Mouse (Mus musculus) hindbrain, embryonic 15.5 days (tissue): ENCODE results near the gene Anks1b. TPM values are rescaled to one million over a fixed set of nuclear protein-coding genes. Genes with fewer than 3 reads are reported as not detected.

ENCODE experiments used
- ATAC-seq: fragments of 200-750 bp; cut with Nextera tagmentation; 2 replicates; pipeline ENCODE4 v1.8.0; 2017; ENCODE audit warnings: low read depth, moderate number of reproducible peaks, moderate TSS enrichment; ENCODE audit not compliant: low FRiP score
- H3K27ac ChIP-seq: fragments of 300-500 bp; sonication (generic); replicated peaks from 2 replicates; pipeline ENCODE4 v1.5.1; 2015; ENCODE audit warnings: mild to moderate bottlenecking, inconsistent platforms
- H3K27me3 ChIP-seq: fragments of 300-500 bp; sonication (generic); 2 replicates; pipeline ENCODE4 v1.6.1; 2015; ENCODE audit warnings: control low read depth, inconsistent platforms
- H3K36me3 ChIP-seq: fragments of 300-500 bp; sonication (generic); 2 replicates; pipeline ENCODE4 v1.6.1; 2015; ENCODE audit warnings: control low read depth, inconsistent platforms
- H3K4me1 ChIP-seq: fragments of 300-500 bp; sonication (generic); replicated peaks from 2 replicates; pipeline ENCODE4 v1.6.1; 2015; ENCODE audit warnings: control low read depth, inconsistent platforms
- H3K4me2 ChIP-seq: fragments of 300-500 bp; sonication (generic); 2 replicates; pipeline ENCODE4 v1.6.1; 2015; ENCODE audit warnings: moderate library complexity, mild to moderate bottlenecking, inconsistent platforms
- H3K4me3 ChIP-seq: fragments of 300-500 bp; sonication (generic); 2 replicates; pipeline ENCODE4 v1.5.1; 2015; ENCODE audit warnings: mild to moderate bottlenecking, inconsistent platforms
- H3K9ac ChIP-seq: fragments of 300-500 bp; sonication (generic); 2 replicates; pipeline ENCODE4 v1.6.1; 2015; ENCODE audit warnings: inconsistent platforms
- H3K9me3 ChIP-seq: fragments of 300-500 bp; sonication (generic); 2 replicates; pipeline ENCODE4 v1.6.1; 2016; ENCODE audit warnings: control low read depth, inconsistent platforms
- WGBS: fragments of 180-500 bp; shearing (Covaris S2); methylation state at CpG from one replicate; pipeline ENCODE4 v1.1.7; 2015; 5-methylcytosine and 5-hydroxymethylcytosine counted together
- polyA plus RNA-seq: library from polyadenylated mRNA; unstranded; fragments of >200 nt; fragmentation: Nextera tagmentation; extraction: Ambion mirVana; gene quantifications from 2 replicates; pipeline ENCODE4 v1.2.1, GENCODE M21; 2015

Gene Anks1b
- polyA plus RNA-seq, 1 experiment from 2014 or later = 85.2 TPM

DNA sequence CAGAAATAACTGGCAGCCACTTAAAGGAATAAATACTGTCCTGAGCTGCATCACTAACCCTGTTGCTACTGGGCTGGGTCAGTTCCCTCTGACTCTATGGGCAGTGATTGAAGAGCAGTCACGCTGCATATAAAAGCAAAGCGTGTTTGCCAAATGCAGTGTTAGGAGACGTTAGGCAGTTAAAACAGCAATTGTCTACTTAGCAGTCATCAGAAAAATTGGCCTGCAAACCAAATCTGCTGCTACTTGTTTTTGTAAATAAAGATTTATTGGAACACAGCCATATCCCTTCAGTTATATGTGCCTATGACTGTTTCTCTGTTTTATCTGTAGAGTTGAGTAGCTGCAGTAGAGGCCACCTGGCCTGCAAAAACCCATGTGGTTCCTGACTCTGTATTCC is 347.2 kb downstream of the Anks1b start:
- 68% methylated on average over 3 of the region's 3 CpGs for WGBS
- no peak for ATAC-seq
- Histone ChIP-seq H3K4me3 (no peak overlapping the region), H3K4me1 (no peaks in the 10 kb centered on the region), H3K4me2 (no peak overlapping the region), H3K27ac (no peak overlapping the region), H3K9me3 (no peaks in the 10 kb centered on the region), H3K36me3 (no peaks in the 10 kb centered on the region), H3K27me3 (no peaks in the 10 kb centered on the region), H3K9ac (no peak overlapping the region)

DNA sequence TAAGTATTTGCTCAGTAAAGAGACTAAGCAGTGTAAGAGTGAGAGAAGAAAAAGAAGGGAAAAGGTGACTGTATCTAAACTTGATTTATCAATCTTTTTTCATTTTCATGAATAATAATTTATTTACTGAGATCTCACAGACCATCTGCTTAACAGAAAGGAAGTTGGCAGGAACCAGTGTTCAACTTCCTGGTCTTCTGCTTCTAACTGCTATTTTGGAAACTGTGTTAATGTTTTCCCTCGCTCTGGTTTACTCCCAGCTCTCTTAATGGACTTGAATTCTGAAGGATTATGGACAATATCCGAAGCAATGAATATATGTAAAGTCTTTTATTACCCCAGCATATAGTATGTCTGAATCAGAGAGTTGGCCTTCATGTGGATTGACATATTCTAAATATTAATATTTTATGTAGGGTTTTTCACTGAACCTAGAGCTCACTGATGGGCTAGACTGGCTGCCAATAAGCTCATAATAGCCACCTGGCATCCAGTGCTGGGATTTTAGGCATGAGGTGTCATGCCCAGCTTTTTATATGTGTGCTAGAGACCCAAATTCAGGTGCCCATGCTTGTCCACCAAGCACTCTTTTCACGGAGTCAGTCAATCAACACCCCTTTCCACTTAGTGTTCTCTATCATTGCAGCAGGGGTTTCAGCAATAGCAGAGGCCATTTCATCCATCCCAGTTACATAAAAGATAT is 349.6 kb downstream of the Anks1b start:
- H3K27ac ChIP-seq = no peak overlapping the region
- H3K4me2 ChIP-seq = no peak overlapping the region
- no peaks in the 10 kb centered on the region for H3K4me1 ChIP-seq
- no peak overlapping the region for H3K9ac ChIP-seq
- H3K27me3 ChIP-seq = no peaks in the 10 kb centered on the region
- H3K9me3 ChIP-seq = no peaks in the 10 kb centered on the region
- WGBS = 87% methylated on average over 3 of the region's 3 CpGs
- H3K4me3 ChIP-seq = no peak overlapping the region
- ATAC-seq = no peak
- no peaks in the 10 kb centered on the region for H3K36me3 ChIP-seq

DNA sequence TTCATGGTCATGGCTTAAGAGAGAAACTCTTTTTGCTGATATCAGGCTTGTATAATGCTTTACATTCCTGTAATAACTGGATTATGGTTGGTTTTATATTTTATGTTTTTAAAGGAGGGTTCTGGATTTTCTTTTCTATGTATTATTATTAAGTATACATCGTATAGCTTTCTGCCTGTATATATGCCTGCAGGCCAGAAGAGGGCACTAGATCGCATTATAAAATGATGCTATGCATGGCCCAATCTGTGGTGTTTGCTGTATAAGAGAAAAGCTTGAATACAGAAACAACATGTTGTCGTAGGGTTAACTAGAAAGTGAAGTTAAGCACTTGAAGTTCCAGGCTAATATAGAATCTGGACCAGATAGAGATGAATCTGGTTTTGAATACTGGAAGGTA is 362.0 kb downstream of the Anks1b start:
- no peak overlapping the region for H3K27ac ChIP-seq
- no peak overlapping the region for H3K4me3 ChIP-seq
- ATAC-seq = no peak
- no peak overlapping the region for H3K9ac ChIP-seq
- H3K4me2 ChIP-seq = no peak overlapping the region
- WGBS = 75% methylated on average over 3 of the region's 3 CpGs
- no peaks in the 10 kb centered on the region for H3K9me3 ChIP-seq
- H3K36me3 ChIP-seq = no peaks in the 10 kb centered on the region
- H3K4me1 ChIP-seq = no peaks in the 10 kb centered on the region
- H3K27me3 ChIP-seq = no peaks in the 10 kb centered on the region

DNA sequence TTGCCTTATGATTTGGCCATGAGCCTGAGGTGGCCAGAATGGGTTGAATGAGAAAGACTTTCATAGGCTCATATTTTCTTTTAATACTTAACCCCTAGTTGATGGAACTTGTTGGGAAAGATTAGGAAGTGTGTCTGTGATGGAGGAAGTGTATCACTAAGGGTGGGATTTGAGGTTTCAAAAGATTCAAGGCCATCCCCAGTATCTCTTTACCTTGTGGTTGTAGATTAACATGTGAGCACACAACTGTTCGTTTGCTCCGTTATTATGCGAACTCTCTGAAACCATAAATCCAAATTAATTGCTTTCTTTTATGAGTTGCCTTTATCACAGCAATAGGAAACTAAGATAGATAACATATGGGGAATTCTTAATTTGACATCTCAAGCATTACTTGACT is 364.0 kb downstream of the Anks1b start:
- Histone ChIP-seq H3K27ac (no peak overlapping the region), H3K9ac (no peak overlapping the region), H3K4me3 (no peak overlapping the region), H3K27me3 (no peaks in the 10 kb centered on the region), H3K36me3 (no peaks in the 10 kb centered on the region), H3K9me3 (no peaks in the 10 kb centered on the region), H3K4me2 (no peak overlapping the region), H3K4me1 (no peaks in the 10 kb centered on the region)
- ATAC-seq = no peak
- 85% methylated on average over 3 of the region's 3 CpGs for WGBS

DNA sequence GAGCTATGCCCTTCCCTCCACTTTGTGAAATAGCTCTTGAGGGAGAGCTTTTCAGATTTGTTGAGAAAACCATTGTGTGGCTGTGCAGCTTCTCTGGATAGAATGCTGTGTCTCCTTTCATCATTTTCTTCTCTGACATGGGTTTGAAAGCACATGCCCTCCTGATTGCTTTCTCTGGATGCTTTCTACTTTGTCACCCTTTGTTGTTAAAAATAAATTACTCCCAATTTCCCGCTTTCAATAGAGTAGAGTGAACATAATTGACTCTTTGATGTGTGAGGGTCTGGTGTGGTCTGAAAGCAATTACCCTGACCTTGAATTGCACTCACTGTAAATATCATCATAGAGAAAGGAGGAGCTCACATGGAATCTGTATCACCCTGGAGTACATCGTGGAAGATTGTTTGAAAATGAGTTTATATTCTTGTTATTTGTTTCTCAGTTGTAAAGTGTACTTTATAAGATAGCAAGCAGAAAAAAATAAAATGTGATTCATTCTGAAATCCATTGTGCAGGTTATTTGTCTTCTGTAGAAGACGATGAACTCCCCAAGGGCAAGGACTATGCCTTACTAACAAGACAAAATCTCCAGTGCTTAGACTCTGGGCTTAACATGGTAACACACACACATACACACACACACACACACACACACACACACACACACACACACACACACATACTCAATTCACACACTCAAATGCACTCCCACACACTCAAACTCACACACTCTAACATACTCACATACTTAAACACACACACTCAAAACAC is 385.8 kb downstream of the Anks1b start:
- H3K9ac ChIP-seq = no peak overlapping the region
- H3K9me3 ChIP-seq = no peaks in the 10 kb centered on the region
- H3K27ac ChIP-seq = no peak overlapping the region
- no peaks in the 10 kb centered on the region for H3K4me1 ChIP-seq
- H3K36me3 ChIP-seq = no peaks in the 10 kb centered on the region
- no peak overlapping the region for H3K4me2 ChIP-seq
- no peak overlapping the region for H3K4me3 ChIP-seq
- H3K27me3 ChIP-seq = no peaks in the 10 kb centered on the region
- no peak for ATAC-seq
- 32% methylated on average over 3 of the region's 3 CpGs for WGBS

DNA sequence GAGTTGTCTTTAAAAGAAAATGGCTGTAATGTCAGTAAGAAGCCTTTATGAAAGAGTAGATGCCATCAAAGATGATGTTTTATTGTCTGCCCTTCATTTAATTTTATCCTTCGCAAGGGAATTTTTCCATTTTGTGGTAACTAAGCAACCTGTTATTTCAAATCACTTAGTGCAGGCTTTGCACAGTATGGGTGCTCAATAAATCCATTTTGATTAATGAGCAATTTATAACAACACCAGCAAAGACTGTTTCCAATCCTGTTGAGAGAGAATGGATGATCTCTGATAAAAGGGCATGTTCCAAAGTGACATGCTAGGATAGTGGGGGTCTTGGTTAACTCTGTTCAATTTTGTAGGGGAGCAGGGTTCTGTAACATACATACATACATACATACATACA is 398.0 kb downstream of the Anks1b start:
- no peaks in the 10 kb centered on the region for H3K36me3 ChIP-seq
- 41% methylated on average over 1 of the region's 1 CpGs for WGBS
- H3K27ac ChIP-seq = no peak overlapping the region

DNA sequence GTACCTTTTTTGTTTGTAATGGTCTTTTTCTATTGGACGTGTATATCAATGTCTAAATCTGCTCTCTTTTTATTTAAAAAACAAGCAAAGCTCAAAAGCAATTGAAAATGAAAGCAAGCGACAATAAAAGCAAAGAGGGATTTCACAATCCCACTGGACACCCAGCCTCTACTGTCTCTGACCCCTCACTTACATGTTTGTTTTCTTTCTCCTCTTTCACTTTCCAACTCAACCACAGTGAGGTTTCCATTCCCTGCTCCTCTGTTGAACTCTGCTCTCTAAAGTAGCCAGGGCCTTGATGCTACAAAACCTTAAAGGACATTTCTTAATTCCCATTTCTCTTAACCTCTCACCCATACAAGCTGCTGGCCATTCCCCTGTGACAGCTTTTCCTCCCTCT is 400.0 kb downstream of the Anks1b start:
- 80% methylated on average over 2 of the region's 2 CpGs for WGBS
- Histone ChIP-seq H3K4me1 (0 out of 2 replicates have a peak, but pooled peaks cover 3% of the 10 kb centered on the region), H3K36me3 (no peaks in the 10 kb centered on the region), H3K27ac (no peak overlapping the region), H3K9ac (no peak overlapping the region), H3K4me2 (no peak overlapping the region), H3K9me3 (no peaks in the 10 kb centered on the region), H3K4me3 (no peak overlapping the region), H3K27me3 (no peaks in the 10 kb centered on the region)
- ATAC-seq = no peak

More for the DNA sequence above, 398.0 kb downstream of the Anks1b start:
- Histone ChIP-seq H3K4me3 (no peak overlapping the region), H3K4me1 (0 out of 2 replicates have a peak, but pooled peaks cover 3% of the 10 kb centered on the region), H3K27me3 (no peaks in the 10 kb centered on the region), H3K4me2 (no peak overlapping the region), H3K9me3 (no peaks in the 10 kb centered on the region), H3K9ac (no peak overlapping the region)
- ATAC-seq = 0 out of 2 replicates have a peak, but pooled peaks have one; percentile 48

DNA sequence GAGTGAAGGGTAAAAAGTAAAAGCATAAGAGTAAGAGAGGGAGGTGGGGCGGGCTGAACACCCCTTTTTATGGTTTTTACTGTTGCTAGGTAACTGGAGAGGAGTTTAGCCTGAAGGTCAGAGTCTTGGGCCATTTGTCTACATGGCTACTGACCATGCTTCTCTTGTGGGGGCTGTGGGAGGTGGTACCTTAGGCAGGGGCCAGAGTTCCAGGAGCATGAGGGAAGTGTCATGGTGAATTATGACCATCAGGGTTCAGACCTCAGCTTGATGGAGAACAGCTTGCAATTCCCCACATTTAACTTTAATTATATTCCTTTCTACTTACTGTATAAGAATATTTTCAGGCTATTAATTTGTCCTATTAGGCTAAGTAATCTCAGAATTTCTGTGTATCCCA is 413.3 kb downstream of the Anks1b start:
- ATAC-seq = no peak
- H3K27ac ChIP-seq = no peak overlapping the region
- WGBS = 79% methylated on average over 1 of the region's 1 CpGs

DNA sequence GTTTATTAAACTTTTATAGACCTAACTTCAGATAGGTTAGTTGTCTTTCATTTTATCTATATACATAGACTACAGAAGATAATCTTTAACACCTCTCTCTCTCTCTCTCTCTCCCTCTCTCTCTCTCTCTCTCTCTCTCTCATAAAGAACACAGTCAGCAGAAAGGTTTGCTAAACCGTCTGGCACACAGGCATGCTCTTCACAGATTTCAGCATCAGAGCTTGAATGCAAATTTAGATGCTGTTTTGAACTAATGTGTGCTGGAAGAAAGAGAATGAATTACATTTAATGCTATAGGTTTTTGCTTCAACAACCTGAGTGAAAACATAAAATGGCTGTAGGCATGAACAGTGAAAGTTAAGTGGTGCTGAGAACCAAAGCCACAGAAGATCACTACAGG is 429.9 kb downstream of the Anks1b start:
- Histone ChIP-seq H3K4me2 (no peak overlapping the region), H3K36me3 (no peaks in the 10 kb centered on the region), H3K9me3 (no peaks in the 10 kb centered on the region), H3K4me3 (no peak overlapping the region), H3K27me3 (no peaks in the 10 kb centered on the region), H3K4me1 (no peaks in the 10 kb centered on the region), H3K27ac (no peak overlapping the region), H3K9ac (no peak overlapping the region)
- 54% methylated on average over 1 of the region's 1 CpGs for WGBS
- no peak for ATAC-seq

More for the DNA sequence above, 413.3 kb downstream of the Anks1b start:
- no peaks in the 10 kb centered on the region for H3K4me1 ChIP-seq
- H3K9me3 ChIP-seq = no peaks in the 10 kb centered on the region
- H3K4me3 ChIP-seq = no peak overlapping the region
- no peak overlapping the region for H3K9ac ChIP-seq
- H3K36me3 ChIP-seq = no peaks in the 10 kb centered on the region
- no peak overlapping the region for H3K4me2 ChIP-seq
- H3K27me3 ChIP-seq = no peaks in the 10 kb centered on the region

DNA sequence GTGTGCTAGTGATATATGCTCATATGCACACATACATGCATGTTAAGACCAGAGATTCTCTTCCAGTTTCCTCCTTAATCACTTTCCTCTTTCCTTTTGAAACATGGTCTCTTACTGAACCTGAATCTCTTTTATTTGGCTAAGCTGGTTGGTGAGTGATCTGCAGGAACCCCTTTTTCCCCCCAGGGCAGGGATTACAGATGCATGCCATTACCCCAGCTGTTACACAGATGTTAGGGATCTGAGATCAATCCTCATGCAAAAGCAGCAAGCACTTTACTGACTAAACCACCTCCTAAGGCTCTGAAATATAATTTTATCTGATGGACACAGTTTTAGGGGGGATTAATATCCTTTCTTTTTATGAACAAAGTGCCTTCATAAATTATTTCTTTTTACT is 432.8 kb downstream of the Anks1b start:
- no peak overlapping the region for H3K27ac ChIP-seq
- H3K4me2 ChIP-seq = no peak overlapping the region
- H3K36me3 ChIP-seq = no peaks in the 10 kb centered on the region
- no peak overlapping the region for H3K9ac ChIP-seq
- no peak overlapping the region for H3K4me3 ChIP-seq
- no peaks in the 10 kb centered on the region for H3K9me3 ChIP-seq
- H3K27me3 ChIP-seq = no peaks in the 10 kb centered on the region
- no peak for ATAC-seq
- no peaks in the 10 kb centered on the region for H3K4me1 ChIP-seq

DNA sequence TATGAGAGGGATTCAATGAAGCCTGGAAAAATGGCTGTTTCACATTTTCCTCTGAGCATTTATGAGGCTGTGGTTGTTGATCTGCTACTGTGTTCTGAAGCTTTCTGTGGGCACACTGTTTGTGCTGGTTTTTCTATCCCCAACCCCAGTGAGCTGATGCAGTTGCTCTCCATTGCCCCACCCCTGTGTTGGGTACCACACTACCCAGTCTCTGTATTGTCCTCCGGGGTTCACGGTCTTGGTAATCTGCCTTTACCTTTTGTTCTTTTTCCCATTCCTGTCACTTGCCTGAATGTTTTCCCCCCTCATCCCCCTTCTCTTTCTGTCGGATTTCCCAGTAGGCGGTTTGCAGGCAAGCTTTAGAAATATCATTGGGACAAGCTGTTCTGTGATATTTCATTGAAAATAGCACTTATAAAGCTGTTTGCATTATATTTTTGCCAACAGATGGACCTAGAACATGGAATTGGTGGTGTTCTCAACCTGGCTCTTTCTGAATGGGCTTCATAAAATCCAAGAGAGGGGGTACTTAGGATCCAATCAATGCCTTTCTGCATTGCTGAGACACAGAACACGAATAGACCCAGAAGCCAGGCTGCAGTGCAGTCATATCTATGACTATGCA is 434.7 kb downstream of the Anks1b start:
- no peak for ATAC-seq
- no peak overlapping the region for H3K9ac ChIP-seq
- WGBS = 52% methylated on average over 5 of the region's 5 CpGs
- no peaks in the 10 kb centered on the region for H3K4me1 ChIP-seq
- H3K27ac ChIP-seq = 0 out of 2 replicates have a peak overlapping the region, but pooled peaks have one; percentile 0
- no peaks in the 10 kb centered on the region for H3K36me3 ChIP-seq
- no peak overlapping the region for H3K4me3 ChIP-seq
- H3K9me3 ChIP-seq = no peaks in the 10 kb centered on the region
- H3K27me3 ChIP-seq = no peaks in the 10 kb centered on the region
- no peak overlapping the region for H3K4me2 ChIP-seq

DNA sequence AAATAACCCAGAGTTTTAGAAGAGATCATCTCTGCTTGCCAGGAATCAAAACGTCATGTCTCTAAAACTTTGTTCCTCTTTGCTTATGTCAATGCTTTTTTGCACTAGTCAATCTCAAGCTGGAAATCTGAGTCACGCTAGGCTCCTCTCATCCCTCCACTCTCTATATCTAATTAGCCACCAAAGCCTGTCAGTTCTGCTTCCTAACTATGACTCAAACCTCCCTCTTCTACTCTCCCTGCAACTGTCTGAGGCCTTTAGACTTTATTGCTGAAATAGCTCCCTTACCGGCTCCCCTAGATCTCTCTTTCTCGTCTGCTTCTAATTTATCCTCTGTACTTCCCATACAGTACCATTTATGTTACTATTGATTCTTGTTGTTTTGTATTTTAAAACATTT is 456.5 kb downstream of the Anks1b start:
- Histone ChIP-seq H3K27me3 (no peaks in the 10 kb centered on the region), H3K4me2 (no peak overlapping the region)
- WGBS = 92% methylated on average over 4 of the region's 4 CpGs

More for the DNA sequence above, 456.5 kb downstream of the Anks1b start:
- Histone ChIP-seq H3K4me3 (no peak overlapping the region), H3K9me3 (no peaks in the 10 kb centered on the region), H3K36me3 (no peaks in the 10 kb centered on the region), H3K9ac (no peak overlapping the region), H3K27ac (no peak overlapping the region), H3K4me1 (no peaks in the 10 kb centered on the region)
- ATAC-seq = no peak
